Mouse (Mus musculus) liver (tissue): ENCODE measurements around the gene BC025446.
A peak's percentile ranks its signal among the peaks of the same experiment; 100 is the strongest.
"Not testable (repeated sequence)": the region's sequence is repeated elsewhere in the genome, so short reads cannot be mapped to it uniquely, and the experiment has no call there.

Source experiments
- DNase-seq: peaks from one replicate; pipeline ENCODE4 v3.0.0-alpha.2; 2020; ENCODE audit warnings: mixed read lengths

Gene BC025446

GRCm38 (mm10) chr15:75215778-75216691, at the start of gene BC025446:
Gene BC025446 (plus strand): TSS chr15:75216376.
- DNase-seq: no peak

- DNase-seq: peak; percentile 9
Observed at GRCm38 (mm10) chr15:75175506-75175905, 40.7 kb upstream of the BC025446 start.

GRCm38 (mm10) chr15:75186291-75186690, 29.9 kb upstream of the BC025446 start:
- no peak for DNase-seq

- no peak for DNase-seq
Observed at GRCm38 (mm10) chr15:75189116-75189515, 27.1 kb upstream of the BC025446 start.

GRCm38 (mm10) chr15:75190560-75190959, 25.6 kb upstream of the BC025446 start:
- not testable (repeated sequence) for DNase-seq

- no peak for DNase-seq
Observed at GRCm38 (mm10) chr15:75216831-75217230, 655 bp downstream of the BC025446 start.

GRCm38 (mm10) chr15:75221942-75222341, 5.8 kb downstream of the BC025446 start:
- no peak for DNase-seq

GRCm38 (mm10) chr15:75237736-75238288, 21.6 kb downstream of the BC025446 start:
- no peak for DNase-seq

- no peak for DNase-seq
Observed at GRCm38 (mm10) chr15:75240558-75240957, 24.4 kb downstream of the BC025446 start.

GRCm38 (mm10) chr15:75242756-75243640, 26.8 kb downstream of the BC025446 start:
- DNase-seq: no peak

GRCm38 (mm10) chr15:75254671-75255070, 38.5 kb downstream of the BC025446 start:
- no peak for DNase-seq

GRCm38 (mm10) chr15:75265863-75266262, 49.7 kb downstream of the BC025446 start:
- DNase-seq: no peak

- DNase-seq: no peak
Observed at GRCm38 (mm10) chr15:75266626-75267025, 50.5 kb downstream of the BC025446 start.

GRCm38 (mm10) chr15:75268121-75268520, 51.9 kb downstream of the BC025446 start, which contains the start of gene Ly6f:
Gene Ly6f (plus strand): TSS chr15:75268421.
- no peak for DNase-seq

GRCm38 (mm10) chr15:75268916-75269829, 53.0 kb downstream of the BC025446 start:
- no peak for DNase-seq

GRCm38 (mm10) chr15:75270169-75270568, 54.0 kb downstream of the BC025446 start:
- DNase-seq: no peak

- no peak for DNase-seq
Observed at GRCm38 (mm10) chr15:75270691-75271362, 54.7 kb downstream of the BC025446 start.

GRCm38 (mm10) chr15:75271426-75271825, 55.2 kb downstream of the BC025446 start:
- DNase-seq: no peak

- no peak for DNase-seq
Observed at GRCm38 (mm10) chr15:75271891-75272290, 55.7 kb downstream of the BC025446 start.
